Mouse (Mus musculus): ENCODE measurements at regions not wholly inside any gene's neighbourhood (a gene's known extent, or its start where the extent isn't known, plus 50 kb on each side); places are given as distances from the start of the nearest gene placed in this dataset.

- TF ChIP-seq CTCF (IDR thresholded peaks at IDR 0.05; ENCODE audit: insufficient read depth, low read depth, low read length) (no peak), POLR2A (IDR thresholded peaks at IDR 0.05; ENCODE audit: insufficient read depth, low read depth, low read length) (no peak)
- 67% methylated on average over 10 of the region's 10 CpGs for WGBS
- Histone ChIP-seq H3K4me3 (ENCODE audit: insufficient read depth, low read depth, low read length) (no peak overlapping the region), H3K27ac (ENCODE audit: insufficient read depth, low read depth, low read length) (no peak overlapping the region), H3K4me1 (ENCODE audit: control insufficient read depth, insufficient read depth, low read length) (no peaks in the 10 kb centered on the region)
These were observed 62.4 kb upstream of the Kdr start for GRCm38 (mm10) chr5:76040454-76041203.

- TF ChIP-seq POLR2A (IDR thresholded peaks at IDR 0.05; ENCODE audit: insufficient read depth, low read depth, low read length) = no peak
- TF ChIP-seq CTCF (IDR thresholded peaks at IDR 0.05; ENCODE audit: insufficient read depth, low read depth, low read length) = no peak
- Histone ChIP-seq H3K4me1 (ENCODE audit: control insufficient read depth, insufficient read depth, low read length) (no peaks in the 10 kb centered on the region; the same call in 1 of the 2 replicates), H3K4me3 (ENCODE audit: insufficient read depth, low read depth, low read length) (no peak overlapping the region), H3K27ac (ENCODE audit: insufficient read depth, low read depth, low read length) (no peak overlapping the region)
- WGBS = 81% methylated on average over 4 of the region's 4 CpGs
These were observed 50.5 kb upstream of the Kdr start for GRCm38 (mm10) chr5:76028729-76029128.
